Mouse (Mus musculus) erythroid progenitor cell, adult 5-6 weeks (primary cell): ENCODE results near the gene Mtx2. TPM values are rescaled to one million over a fixed set of nuclear protein-coding genes. Genes with fewer than 3 reads are reported as not detected.

Experiments
- ATAC-seq: replicated peaks from 2 replicates; pipeline ENCODE4 v1.8.0; 2016; ENCODE audit warnings: moderate number of reproducible peaks, mild to moderate bottlenecking, moderate TSS enrichment, inconsistent platforms; ENCODE audit not compliant: poor library complexity, low FRiP score, severe bottlenecking
- total RNA-seq, 2 experiments: library from RNA; stranded (forward) in 1 of 2; stranded (reverse) in 1 of 2; fragments of 150-400 nt in 1 of 2; fragments of 186-747, 209-891 nt in 1 of 2; gene quantifications; 2 replicates each; pipeline versions ENCODE4 v1.2.3 to v1.2.4; 2015 to 2017; ENCODE audit warnings: low replicate concordance in 2 of 2

Mtx2 gene
- total RNA-seq (2015; ENCODE audit: low replicate concordance), result 13.0 and 24.7 TPM in 2 replicates
- total RNA-seq (2017; ENCODE audit: low replicate concordance), result 7.2 and 11.7 TPM in 2 replicates

DNA sequence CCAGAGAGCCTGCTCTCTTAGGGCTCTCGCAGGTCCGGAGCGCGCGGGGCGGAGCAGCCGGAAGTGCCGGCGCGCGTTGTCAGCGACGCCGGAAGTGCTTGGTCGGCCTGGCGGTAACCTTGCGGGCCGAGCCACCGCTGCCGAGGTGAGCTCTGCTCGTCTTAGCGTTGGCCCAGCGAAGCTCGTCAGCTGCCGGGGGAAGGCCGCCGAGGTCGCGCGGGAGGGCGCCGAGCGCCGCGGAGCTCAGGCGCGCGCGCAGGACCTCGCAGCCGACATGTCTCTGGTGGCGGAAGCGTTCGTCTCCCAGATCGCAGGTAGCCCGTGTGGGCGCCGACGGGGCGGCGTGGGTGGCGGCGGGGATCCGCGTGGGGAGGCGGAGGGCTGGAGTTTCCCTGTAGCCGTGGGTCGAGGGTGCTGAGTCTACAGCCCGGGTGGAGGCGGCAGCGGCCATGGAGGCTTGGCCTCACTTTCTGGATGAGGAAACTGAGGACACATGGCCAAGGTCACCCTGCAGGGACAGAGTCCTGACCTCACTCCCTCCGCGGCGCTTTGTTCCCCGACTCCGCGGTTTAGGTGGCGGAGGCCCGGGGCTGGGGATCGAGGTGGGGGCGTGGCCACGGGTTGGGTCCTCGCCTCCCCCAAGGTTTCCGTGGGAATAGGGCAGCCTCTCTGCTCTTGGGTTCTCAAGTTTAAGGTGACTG is at the start of gene Mtx2:
Mtx2 (plus strand) TSS at position 74 of the 701 bp plus-strand sequence.
- ATAC-seq, result peak; percentile 94

DNA sequence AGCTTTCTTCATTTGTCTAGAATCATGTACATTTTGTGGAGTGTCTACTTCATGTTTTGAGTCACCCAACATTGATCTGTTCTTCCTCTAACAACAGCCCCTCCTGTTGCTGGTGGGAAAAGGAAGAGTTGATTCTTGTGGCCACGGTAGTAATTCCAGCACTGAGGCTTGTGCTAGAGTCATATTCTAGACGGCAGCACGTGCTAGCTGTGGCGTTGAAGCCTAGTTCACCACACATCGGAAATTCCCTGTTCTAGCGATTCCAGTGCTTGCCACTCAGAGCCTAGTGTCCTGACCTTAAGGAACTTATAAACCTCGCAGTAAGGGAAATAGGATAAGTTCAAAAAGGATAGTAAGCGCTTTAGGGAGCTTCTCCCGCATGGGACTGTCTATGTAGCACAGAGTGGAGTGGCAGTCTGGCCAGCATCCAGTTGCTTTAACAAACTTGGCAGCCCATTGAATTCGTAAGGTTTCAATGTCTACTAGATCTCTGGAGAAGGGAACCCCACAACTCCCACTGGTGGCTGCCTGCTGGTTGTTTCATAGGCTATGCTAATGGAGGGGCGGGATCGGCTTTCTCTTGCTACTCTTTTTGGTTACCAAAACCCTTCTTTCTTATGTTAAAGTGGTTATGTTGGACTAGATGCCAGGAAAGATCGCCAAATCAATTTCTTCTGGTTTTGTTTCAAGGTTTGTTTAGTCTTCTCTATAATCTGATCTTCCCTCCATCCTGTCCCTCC is 47.9 kb upstream of the Mtx2 start:
- ATAC-seq, result no peak

DNA sequence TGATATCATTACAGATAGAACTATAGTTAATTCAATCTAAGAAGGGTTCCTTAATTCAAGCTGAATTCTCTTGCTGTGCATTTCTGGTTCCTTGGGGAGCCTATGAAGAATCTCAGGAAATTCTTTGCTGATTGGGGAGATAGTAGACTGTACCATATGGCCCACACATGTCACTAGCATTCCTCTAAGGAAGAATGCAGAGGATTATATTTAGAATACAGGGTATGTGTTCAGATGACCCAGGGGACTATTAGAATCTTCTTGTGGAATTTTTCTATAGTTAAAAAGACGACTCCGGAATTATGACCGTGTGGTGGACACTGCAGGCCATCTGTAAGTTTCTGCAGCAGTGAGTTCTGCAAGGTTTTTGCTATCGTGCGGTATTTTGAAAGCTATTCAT is 44.2 kb upstream of the Mtx2 start:
- ATAC-seq, result no peak

DNA sequence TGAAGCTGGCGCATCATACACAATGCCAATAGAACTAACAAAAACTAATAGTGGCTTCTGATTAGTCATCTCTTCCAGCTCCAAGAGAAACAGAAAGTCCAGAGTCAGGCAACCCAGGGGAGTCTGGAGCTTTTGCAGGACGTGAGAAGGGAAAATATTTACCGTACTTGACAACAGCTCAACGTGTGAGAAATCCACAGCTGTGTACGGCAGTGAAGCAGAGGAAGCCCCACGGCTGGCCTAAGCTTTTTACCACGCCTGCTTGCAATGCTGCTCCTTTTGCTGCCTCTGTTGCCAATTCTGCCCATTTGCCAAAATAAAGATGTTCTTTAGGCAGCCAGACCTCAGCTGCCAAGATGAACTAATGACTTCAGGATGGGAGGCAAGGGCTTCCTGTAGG is 30.1 kb upstream of the Mtx2 start:
- ATAC-seq, result no peak

DNA sequence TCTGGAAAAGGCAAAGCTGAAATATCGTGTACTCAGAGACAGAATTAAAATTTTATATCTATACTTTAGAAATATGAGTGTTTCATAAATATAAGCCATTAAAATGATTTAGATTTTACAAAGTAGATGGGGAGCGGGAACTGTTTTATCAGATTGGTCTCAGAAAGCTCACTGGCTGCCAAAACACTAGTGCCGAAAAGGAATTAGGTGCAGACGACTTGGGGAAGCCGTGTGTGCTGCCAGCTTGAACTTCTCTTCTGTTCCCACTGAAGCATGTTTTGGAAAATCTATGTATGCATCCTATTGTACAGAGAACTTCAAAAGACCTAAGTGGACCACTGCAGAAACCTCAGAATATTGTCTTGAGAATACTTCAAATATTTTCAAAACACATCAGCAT is 17.2 kb upstream of the Mtx2 start:
- ATAC-seq, result no peak

DNA sequence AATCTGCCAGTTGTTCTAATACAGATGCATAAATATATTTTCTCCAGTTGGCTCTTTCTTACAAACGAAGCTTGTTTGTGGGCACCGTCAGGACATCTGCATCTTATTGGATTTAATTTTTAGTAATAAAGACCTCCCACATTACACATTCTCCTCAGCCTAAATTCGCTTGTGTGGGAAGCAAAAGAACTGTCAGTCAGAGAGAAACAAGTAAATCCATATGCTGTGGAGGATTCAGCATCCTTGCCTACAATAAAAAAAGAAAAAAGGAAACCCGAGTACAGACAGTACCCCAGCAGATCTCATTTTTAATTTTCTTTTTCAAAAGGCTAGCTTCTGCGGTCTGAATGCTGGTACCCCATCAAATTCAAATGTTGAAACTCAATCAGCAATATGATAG is 2.9 kb upstream of the Mtx2 start:
- no peak for ATAC-seq

DNA sequence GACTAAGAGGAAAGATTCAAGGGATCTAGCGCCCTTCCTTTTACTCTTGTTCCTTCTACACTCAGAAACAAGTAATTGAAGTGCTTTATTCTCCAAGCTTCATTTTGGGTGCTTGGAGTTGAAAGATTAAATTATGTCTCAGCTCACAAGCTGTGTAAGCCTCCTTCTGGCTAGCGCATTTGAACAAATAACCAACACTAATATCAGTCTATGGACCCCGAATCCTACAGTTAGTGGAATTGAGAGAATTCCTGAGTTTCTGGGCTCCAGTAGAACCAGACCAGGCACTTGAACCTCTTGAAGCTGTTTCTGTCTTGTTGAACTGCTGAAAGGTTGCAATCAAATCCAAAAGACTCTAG is 253 bp upstream of the Mtx2 start:
- ATAC-seq, result peak; percentile 41

DNA sequence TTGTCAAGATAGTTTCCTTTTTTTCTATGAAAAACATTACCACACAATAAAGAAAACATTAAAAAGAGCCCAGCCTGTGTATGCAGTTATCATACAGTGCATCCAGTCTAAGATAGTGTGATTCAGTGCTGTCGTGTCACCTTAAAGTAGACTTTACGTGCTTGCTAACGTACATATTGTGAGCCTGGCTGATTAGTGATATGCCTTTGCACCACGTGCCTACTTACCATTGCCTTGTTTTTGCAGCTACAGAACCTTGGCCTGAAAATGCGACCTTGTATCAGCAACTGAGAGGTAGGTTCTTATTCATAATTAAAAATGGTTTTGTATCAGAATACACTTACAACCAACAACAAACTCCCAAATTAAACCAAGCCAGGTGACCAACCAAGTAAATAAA is 21.4 kb downstream of the Mtx2 start:
- no peak for ATAC-seq

DNA sequence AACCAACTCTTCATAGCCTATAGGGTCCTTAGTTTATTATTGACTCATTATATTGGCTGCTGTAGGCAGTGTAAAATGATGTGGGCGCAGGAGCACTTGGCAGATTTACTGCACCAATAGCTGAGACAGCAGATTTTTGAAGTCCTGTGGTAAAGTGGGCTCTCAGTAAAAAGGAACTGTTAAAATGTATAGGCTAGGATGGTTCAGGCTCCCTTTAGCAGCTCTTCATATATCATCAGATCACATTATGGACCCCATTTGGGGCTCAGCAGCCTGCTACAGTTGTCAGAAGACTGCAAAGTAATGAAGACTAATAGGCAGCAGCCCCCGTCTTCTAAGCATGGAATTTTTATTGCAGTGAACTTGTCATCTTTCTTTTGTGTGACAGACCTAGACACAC is 21.9 kb downstream of the Mtx2 start:
- ATAC-seq, result no peak

DNA sequence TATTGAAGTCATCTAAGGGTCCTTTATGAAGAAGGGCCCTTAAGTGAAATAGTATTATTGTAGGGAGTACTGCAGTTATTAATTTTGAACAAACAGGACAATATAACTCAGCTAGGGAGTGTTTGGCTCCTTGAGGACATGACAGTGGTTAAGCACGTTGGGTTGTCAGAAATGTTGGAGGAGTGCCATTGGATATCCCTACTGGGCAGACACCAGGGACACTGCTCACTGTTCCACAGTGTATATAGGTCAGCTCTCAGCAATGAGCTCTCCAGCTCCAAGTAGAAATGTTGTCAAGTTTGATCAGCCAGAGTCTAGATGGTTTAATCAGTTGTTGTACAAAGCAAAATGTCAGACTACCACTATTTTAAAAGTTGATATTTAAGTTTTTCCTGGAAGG is 24.4 kb downstream of the Mtx2 start:
- ATAC-seq, result no peak

DNA sequence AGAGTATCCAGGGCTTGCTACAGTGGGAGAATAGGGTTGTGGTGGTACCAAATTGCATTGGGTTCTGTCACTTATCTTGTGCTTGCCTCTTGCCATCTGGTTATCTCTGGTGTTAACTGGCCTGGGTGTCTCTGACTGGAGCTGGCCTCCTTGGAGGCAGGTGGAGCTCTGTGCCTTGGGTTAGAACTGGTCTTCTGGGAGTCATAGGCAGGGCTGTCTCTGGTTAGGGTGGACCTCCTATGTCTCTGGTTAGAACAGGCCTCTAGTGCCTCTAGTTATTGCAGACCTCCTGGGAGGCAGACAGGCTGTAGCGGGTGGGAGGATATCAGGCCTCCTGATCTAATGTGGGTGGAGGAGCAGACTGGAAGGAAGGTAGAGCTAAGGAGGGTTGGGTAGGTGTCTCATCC is 36.5 kb downstream of the Mtx2 start:
- peak; percentile 78 for ATAC-seq

DNA sequence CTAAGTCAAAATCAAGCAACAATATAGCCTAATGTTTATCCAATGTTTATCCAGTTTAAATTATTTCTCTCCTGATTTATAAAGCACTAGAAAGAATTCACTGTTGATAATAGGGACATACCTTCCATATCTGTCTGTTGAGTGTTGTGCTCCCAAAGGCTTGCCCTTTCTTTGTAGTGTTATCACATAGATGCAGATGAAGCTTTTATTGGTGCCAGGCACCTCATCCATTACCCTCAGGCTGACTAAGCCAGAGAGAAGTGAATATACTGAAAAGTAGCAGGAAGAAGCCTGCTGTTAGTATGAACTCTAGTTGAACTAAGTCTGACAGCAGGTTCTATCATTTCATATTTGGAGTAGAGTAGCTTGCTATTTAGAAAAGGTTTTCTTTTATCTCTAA is 39.8 kb downstream of the Mtx2 start:
- no peak for ATAC-seq

DNA sequence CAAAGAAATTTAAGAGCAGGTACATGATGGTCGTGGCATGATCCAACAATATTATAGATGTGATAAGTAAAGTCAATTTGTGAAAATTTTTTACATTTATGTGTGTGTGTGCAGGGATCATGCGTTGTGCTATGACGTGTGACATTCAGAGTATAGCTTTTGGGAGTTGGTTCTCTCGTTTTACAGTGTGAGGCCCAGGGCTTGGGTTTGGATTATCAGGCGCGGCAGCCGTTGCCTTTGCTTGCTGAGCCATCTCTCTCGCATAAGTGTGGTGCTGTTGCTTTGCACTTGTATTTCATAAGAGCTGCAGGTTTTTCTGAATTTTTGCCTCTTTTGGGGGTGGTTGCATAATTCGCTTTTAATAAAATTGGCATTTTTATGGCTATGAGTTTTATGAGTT is 48.4 kb downstream of the Mtx2 start:
- no peak for ATAC-seq

DNA sequence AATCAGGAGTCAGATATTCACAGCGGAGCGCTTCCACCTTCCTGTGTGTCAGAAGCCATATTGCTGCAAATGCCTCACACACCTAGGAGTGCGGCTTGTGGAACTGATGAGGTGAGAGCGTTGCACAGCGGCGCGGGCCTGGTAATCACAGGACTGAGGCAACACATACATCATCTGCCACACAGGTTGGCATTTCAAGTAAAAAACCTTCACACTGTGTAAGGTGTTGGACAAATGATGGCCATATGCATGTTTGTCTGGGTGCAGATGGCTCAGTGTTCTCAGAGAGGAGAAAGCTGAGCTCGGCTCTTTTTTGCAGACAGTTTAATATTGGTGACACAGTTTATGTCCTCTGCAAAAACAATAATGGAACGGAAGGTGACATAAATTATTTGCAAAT is 58.8 kb downstream of the Mtx2 start:
- no peak for ATAC-seq

DNA sequence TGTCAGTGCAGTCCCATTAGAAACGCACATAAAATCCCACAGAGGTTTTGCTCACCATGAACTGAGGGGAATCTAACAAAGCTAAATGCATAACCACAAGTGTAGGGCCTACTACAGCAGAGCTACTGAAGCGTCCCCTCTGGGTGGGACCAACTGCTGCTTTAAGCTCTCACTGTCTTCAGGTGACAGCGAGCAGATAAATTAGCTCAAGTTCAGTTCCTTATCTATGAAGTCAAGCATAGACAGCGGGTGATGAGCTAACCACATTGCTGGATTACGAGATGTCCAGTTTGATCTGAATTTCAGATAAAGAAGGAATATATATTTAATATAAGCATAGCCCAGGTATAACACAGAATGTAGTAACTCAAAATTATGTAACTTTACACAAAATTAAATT is 66.3 kb downstream of the Mtx2 start:
- no peak for ATAC-seq

DNA sequence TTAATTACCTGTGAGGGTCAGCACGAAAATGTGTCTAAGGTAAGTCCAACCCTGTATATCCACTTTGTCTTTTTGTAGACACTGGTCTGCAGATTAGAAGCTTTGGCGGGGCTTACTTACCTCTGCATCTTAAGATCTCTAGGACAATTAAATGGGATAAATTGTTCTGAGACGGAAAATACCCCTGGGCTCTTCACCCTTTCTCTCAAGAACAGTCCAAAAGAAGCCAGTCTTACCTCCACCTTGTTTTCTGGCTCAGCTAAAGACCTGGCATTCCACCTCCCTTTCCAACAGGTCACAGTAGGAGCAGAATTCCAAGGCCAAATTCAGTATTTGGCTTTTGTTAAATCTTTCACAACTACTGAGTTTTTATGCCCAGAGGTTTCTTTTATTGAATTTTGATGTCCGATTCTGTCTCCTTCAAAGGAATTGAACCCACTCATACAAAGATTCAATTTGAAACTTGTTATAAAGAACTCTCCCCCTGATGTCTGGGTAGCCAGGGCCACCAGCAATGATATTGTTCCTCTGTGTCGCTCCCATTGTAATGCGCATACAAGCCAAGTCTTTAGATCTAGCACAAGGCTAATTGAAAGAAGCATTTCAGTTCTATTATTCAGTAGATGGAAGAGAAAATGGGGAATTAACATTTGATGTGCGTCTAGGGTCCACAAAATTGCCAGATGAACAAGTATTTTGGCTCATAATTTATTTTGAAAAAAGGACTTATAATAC is 67.4 kb downstream of the Mtx2 start:
- no peak for ATAC-seq

DNA sequence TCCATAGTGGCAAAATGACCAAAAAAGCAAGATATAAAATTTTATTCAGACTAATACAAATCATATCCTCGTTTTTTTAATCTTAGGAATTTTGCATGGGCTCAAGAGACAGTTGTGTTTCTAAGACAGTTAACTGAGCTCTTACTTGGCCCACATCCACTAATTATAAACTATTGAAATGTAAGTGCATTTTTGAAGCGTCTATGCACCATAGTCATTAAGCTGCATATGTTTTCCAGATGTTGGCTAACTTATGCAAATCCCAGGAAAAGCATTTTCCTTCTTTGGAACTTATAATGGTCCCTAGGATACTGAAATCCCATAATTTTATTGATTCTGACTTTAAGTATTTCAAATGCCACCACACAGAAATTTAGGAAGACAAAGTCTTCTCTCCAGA is 68.5 kb downstream of the Mtx2 start:
- ATAC-seq, result no peak

DNA sequence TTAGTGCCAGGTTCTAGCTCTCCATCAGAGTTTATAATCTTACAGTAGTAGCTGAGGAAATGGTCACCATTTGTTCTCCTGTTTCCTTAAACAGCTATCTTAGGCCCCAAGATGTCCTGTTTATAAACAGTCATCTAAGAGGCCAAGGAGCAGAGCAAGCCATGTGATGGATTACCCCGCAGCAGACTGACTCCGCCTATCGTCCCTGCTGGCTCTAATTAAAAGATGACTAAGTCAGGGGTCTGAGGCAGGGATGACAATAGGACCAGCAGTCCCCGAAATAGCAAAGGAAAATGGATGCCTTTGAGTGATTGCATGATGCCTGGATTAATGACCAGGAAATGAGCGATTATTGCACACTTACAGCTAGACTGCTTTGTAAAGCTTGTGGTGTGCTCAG is 74.4 kb downstream of the Mtx2 start:
- ATAC-seq, result no peak

DNA sequence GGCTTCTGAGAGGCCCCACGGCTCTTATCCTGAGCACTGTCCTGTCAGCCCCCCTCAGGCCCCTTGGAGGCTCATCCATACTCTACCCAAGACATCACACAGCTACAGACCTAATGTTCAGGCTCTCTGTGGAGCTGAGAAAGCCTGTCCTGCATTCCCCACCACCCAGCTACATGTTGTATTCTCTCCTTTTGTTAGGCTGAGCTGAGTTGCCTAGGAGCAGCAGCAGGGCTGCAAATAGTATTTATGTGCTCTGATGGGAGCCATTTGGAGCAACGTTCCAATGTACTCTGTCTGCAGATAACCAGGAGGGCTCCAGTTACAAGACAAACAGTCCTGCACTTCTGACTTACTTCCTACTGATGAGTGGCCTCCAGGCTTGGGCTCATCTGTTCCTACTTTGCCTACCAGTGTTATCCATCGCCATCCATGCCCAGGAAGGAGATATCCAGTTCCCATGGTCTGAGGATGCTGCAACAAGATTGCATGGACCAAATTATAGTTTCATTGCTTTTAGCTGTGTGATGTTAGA is 76.2 kb downstream of the Mtx2 start:
- no peak for ATAC-seq

DNA sequence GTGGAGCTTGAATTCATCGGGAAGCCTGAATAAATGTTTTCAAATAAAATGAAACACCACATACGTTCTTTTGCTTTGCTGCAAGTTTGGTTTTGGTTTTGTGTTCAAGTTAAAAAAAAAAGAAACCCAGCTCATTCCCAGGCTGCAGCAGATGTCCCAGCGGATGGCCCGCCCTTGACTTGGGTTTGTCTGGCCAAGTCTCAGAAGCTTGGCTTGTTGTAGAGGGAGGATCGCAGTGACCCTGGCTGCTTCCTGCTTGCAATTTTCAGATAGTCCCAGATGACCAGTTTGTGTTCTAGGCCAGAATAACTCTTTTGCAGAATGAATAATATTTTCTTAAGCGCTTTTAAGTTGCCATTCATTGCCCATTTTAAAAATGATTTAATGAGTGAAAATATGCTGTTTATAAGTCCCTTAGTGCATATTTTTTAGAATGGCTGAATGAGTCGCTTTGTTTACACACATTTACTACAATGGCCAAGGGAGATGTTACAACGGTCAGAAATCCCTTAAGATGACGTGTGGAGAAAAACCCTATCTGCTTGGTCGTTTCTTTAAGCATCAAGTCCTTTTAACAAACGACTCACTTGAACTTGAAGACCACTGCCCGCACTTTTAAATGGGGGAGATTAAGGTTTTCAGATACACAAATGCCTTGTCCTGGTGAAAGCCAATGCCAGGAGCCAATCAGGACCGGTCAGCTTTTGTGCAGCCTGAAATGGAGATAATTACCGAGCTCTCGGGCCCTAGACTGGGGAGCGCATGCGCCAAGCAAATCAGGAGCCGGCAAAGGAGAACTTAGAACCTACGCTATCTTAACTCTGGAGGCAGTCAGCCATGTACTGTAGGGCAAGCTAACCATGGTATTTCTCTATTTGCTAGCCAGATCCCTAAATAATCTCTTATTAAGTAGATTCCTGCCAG is 82.0 kb downstream of the Mtx2 start:
- ATAC-seq, result no peak
